Mouse (Mus musculus): ENCODE measurements around the gene Gm49601. TPM values are rescaled to one million over a fixed set of nuclear protein-coding genes. Genes with fewer than 3 reads are reported as not detected.

Gene Gm49601
- polyA plus RNA-seq, 1 experiment: 69.6 TPM

- no peak for DNase-seq
- Histone ChIP-seq H3K27ac (ENCODE audit: insufficient read depth, low read length) (no peak overlapping the region), H3K27me3 (ENCODE audit: control insufficient read depth, insufficient read depth, low read length) (no peaks in the 10 kb centered on the region), H3K4me1 (ENCODE audit: control insufficient read depth, insufficient read depth, low read length) (no peaks in the 10 kb centered on the region), H3K4me3 (replicated peaks; ENCODE audit: insufficient read depth, low read depth, low read length) (no peak overlapping the region)
- TF ChIP-seq CTCF (IDR thresholded peaks at IDR 0.05; ENCODE audit: borderline replicate concordance, insufficient read depth, low read depth, low read length): no peak
- TF ChIP-seq POLR2A (IDR thresholded peaks at IDR 0.05; ENCODE audit: borderline replicate concordance, insufficient read depth, low read length): no peak
- WGBS: 53% methylated on average over 3 of the region's 3 CpGs
These were observed 22.9 kb upstream of the Gm49601 start for GRCm38 (mm10) chr16:18649126-18649525.

DNA sequence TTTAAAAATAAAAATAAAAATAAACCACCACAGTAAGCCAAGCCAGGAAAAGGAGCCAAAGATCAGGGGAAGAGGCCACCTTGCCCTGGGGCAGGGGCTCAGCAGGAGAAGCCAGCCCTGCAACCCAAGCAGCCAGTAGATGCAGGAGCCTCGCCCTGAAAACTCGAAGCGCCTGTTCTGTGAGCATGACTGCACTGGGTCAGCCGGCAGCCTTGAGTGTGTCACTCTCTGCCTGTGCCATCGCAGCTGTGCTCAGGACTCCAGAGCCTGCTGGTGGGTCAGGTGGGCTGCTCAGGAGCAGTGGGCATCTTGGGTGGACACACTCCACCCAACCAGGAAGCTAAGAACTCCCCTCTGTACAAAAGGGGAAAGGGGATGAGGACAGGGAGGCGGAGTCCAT, 19.1 kb upstream of the Gm49601 start:
- no peak overlapping the region for H3K27ac ChIP-seq (ENCODE audit: insufficient read depth, low read length)
- TF ChIP-seq POLR2A (IDR thresholded peaks at IDR 0.05; ENCODE audit: borderline replicate concordance, insufficient read depth, low read length): no peak
- H3K27me3 ChIP-seq (ENCODE audit: control insufficient read depth, insufficient read depth, low read length): no peaks in the 10 kb centered on the region
- no peak for DNase-seq
- 73% methylated on average over 6 of the region's 6 CpGs for WGBS
- no peak overlapping the region for H3K4me3 ChIP-seq (replicated peaks; ENCODE audit: insufficient read depth, low read depth, low read length)
- no peaks in the 10 kb centered on the region for H3K4me1 ChIP-seq (ENCODE audit: control insufficient read depth, insufficient read depth, low read length)

- H3K27me3 ChIP-seq (ENCODE audit: control insufficient read depth, insufficient read depth, low read length): no peaks in the 10 kb centered on the region
- TF ChIP-seq POLR2A (IDR thresholded peaks at IDR 0.05; ENCODE audit: borderline replicate concordance, insufficient read depth, low read length): no peak
- TF ChIP-seq CTCF (IDR thresholded peaks at IDR 0.05; ENCODE audit: borderline replicate concordance, insufficient read depth, low read depth, low read length): no peak
- H3K4me1 ChIP-seq (ENCODE audit: control insufficient read depth, insufficient read depth, low read length): no peaks in the 10 kb centered on the region
- no peak for DNase-seq
- 68% methylated on average over 4 of the region's 4 CpGs for WGBS
- H3K27ac ChIP-seq (ENCODE audit: insufficient read depth, low read length): no peak overlapping the region
- H3K4me3 ChIP-seq (replicated peaks; ENCODE audit: insufficient read depth, low read depth, low read length): no peak overlapping the region
These were observed 18.3 kb upstream of the Gm49601 start for GRCm38 (mm10) chr16:18644485-18644884.

- Histone ChIP-seq H3K4me1 (ENCODE audit: control insufficient read depth, insufficient read depth, low read length) (no peaks in the 10 kb centered on the region), H3K27ac (ENCODE audit: insufficient read depth, low read length) (no peak overlapping the region), H3K4me3 (replicated peaks; ENCODE audit: insufficient read depth, low read depth, low read length) (no peak overlapping the region), H3K27me3 (ENCODE audit: control insufficient read depth, insufficient read depth, low read length) (no peaks in the 10 kb centered on the region)
- no peak for TF ChIP-seq CTCF (IDR thresholded peaks at IDR 0.05; ENCODE audit: borderline replicate concordance, insufficient read depth, low read depth, low read length)
- no peak for TF ChIP-seq POLR2A (IDR thresholded peaks at IDR 0.05; ENCODE audit: borderline replicate concordance, insufficient read depth, low read length)
- no peak for DNase-seq
- WGBS: 76% methylated on average over 11 of the region's 11 CpGs
These were observed 17.3 kb upstream of the Gm49601 start for GRCm38 (mm10) chr16:18643406-18643998.

- WGBS: 78% methylated on average over 4 of the region's 4 CpGs
- TF ChIP-seq CTCF (IDR thresholded peaks at IDR 0.05; ENCODE audit: borderline replicate concordance, insufficient read depth, low read depth, low read length) (no peak), POLR2A (IDR thresholded peaks at IDR 0.05; ENCODE audit: borderline replicate concordance, insufficient read depth, low read length) (no peak)
- DNase-seq: no peak
- Histone ChIP-seq H3K27ac (ENCODE audit: insufficient read depth, low read length) (no peak overlapping the region), H3K27me3 (ENCODE audit: control insufficient read depth, insufficient read depth, low read length) (no peaks in the 10 kb centered on the region), H3K4me1 (ENCODE audit: control insufficient read depth, insufficient read depth, low read length) (no peaks in the 10 kb centered on the region), H3K4me3 (replicated peaks; ENCODE audit: insufficient read depth, low read depth, low read length) (no peak overlapping the region)
These were observed 16.7 kb upstream of the Gm49601 start for GRCm38 (mm10) chr16:18642897-18643296.

DNA sequence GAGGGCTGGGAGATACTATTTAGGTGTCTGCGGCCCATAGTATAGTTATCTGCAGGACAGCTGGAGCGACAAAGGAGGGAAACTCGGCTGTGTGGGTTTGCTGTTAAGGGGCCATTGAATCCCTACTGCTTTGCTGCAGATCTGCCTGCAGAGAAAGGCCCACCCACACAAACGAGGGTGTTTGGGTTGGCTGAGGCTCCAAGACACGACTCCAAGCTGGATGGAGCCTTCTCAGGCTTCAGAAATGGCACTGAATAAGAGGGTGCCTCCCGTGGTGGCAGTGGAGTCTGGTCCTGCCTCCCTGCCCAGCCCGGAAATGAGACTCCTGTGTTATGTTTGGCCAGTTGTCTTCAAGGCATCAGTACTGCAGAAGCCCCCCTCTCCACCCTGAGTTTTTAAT, 16.1 kb upstream of the Gm49601 start:
- TF ChIP-seq POLR2A (IDR thresholded peaks at IDR 0.05; ENCODE audit: borderline replicate concordance, insufficient read depth, low read length): no peak
- no peak for TF ChIP-seq CTCF (IDR thresholded peaks at IDR 0.05; ENCODE audit: borderline replicate concordance, insufficient read depth, low read depth, low read length)
- Histone ChIP-seq H3K27ac (ENCODE audit: insufficient read depth, low read length) (no peak overlapping the region), H3K4me3 (replicated peaks; ENCODE audit: insufficient read depth, low read depth, low read length) (no peak overlapping the region), H3K27me3 (ENCODE audit: control insufficient read depth, insufficient read depth, low read length) (no peaks in the 10 kb centered on the region), H3K4me1 (ENCODE audit: control insufficient read depth, insufficient read depth, low read length) (no peaks in the 10 kb centered on the region)
- 56% methylated on average over 7 of the region's 7 CpGs for WGBS
- DNase-seq: no peak

- Histone ChIP-seq H3K4me3 (replicated peaks; ENCODE audit: insufficient read depth, low read depth, low read length) (no peak overlapping the region), H3K27me3 (ENCODE audit: control insufficient read depth, insufficient read depth, low read length) (no peaks in the 10 kb centered on the region), H3K4me1 (ENCODE audit: control insufficient read depth, insufficient read depth, low read length) (no peaks in the 10 kb centered on the region), H3K27ac (ENCODE audit: insufficient read depth, low read length) (no peak overlapping the region)
- 89% methylated on average over 1 of the region's 1 CpGs for WGBS
- no peak for DNase-seq
- TF ChIP-seq CTCF (IDR thresholded peaks at IDR 0.05; ENCODE audit: borderline replicate concordance, insufficient read depth, low read depth, low read length): no peak
- TF ChIP-seq POLR2A (IDR thresholded peaks at IDR 0.05; ENCODE audit: borderline replicate concordance, insufficient read depth, low read length): no peak
These were observed 13.2 kb upstream of the Gm49601 start for GRCm38 (mm10) chr16:18639382-18639929.

DNA sequence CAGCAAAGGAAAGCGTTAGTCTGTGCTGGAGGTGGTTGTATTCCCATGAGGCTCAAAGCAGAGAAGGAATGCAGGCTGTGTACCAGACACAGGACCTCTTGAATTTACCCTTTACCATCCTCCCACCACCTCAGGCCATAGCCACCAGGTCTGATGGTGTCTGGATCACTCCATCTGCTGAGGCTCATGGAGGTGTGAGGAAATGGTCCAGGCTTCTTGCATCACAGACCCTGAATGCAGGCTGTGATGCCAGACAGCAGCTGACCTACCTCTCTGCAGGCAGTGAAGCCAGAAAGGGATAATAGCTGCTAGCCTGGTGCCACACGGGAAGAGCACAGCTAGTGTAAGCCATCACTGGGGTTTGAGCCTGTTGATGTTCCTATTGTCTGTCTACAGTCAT, 12.2 kb upstream of the Gm49601 start:
- Histone ChIP-seq H3K4me3 (replicated peaks; ENCODE audit: insufficient read depth, low read depth, low read length) (no peak overlapping the region), H3K27me3 (ENCODE audit: control insufficient read depth, insufficient read depth, low read length) (no peaks in the 10 kb centered on the region), H3K27ac (ENCODE audit: insufficient read depth, low read length) (no peak overlapping the region), H3K4me1 (ENCODE audit: control insufficient read depth, insufficient read depth, low read length) (no peaks in the 10 kb centered on the region)
- no peak for DNase-seq
- no peak for TF ChIP-seq CTCF (IDR thresholded peaks at IDR 0.05; ENCODE audit: borderline replicate concordance, insufficient read depth, low read depth, low read length)
- no peak for TF ChIP-seq POLR2A (IDR thresholded peaks at IDR 0.05; ENCODE audit: borderline replicate concordance, insufficient read depth, low read length)
- 48% methylated on average over 2 of the region's 2 CpGs for WGBS

Data from cerebellum, adult 2 months (tissue).